Mouse (Mus musculus) olfactory bulb, adult 2 months (tissue): ENCODE measurements at regions not wholly inside any gene's neighbourhood (a gene's known extent, or its start where the extent isn't known, plus 50 kb on each side); places are given as distances from the start of the nearest gene placed in this dataset.

Experiments
- CTCF ChIP-seq: fragments of 200-500 bp; IDR thresholded peaks from 2 replicates; pipeline ENCODE4 v1.5.1; 2012; ENCODE audit warnings: low read depth, mild to moderate bottlenecking, low read length, moderate library complexity; ENCODE audit not compliant: insufficient read depth
- POLR2A ChIP-seq: fragments of 200-500 bp; IDR thresholded peaks from 2 replicates; pipeline ENCODE4 v1.6.1; 2012; ENCODE audit warnings: mild to moderate bottlenecking, low read depth, low read length, moderate library complexity; ENCODE audit not compliant: insufficient read depth

- TF ChIP-seq CTCF: no peak
- TF ChIP-seq POLR2A: no peak
Measured at GRCm38 (mm10) chr9:87811746-87812145, 80.7 kb upstream of the Tbx18 start.
